Mouse (Mus musculus) telencephalon, adult 2 months (tissue): ENCODE data around the gene Ubac1.

Experiments
- DNase-seq: peaks from one replicate; pipeline ENCODE4 v3.0.0-alpha.2; 2011; ENCODE audit warnings: low read depth, low spot score

The Ubac1 gene

GRCm38 (mm10) chr2:26021561-26022257 is at the start of gene Ubac1:
Gene Ubac1 (minus strand): TSS chr2:26021747.
- peak; percentile 88 for DNase-seq

GRCm38 (mm10) chr2:26068592-26068991 is 47.0 kb upstream of the Ubac1 start:
- no peak for DNase-seq

- no peak for DNase-seq
Measured at GRCm38 (mm10) chr2:26068175-26068574, 46.6 kb upstream of the Ubac1 start.

GRCm38 (mm10) chr2:26066527-26066926 is 45.0 kb upstream of the Ubac1 start:
- peak; percentile 94 for DNase-seq

GRCm38 (mm10) chr2:26062742-26063427 is 41.3 kb upstream of the Ubac1 start:
- DNase-seq = no peak

- no peak for DNase-seq
Measured at GRCm38 (mm10) chr2:26062241-26062640, 40.7 kb upstream of the Ubac1 start.

- peak; percentile 65 for DNase-seq
Measured at GRCm38 (mm10) chr2:26061018-26061666, 39.6 kb upstream of the Ubac1 start.

- DNase-seq = no peak
Measured at GRCm38 (mm10) chr2:26057053-26057452, 35.5 kb upstream of the Ubac1 start.

- DNase-seq = no peak
Measured at GRCm38 (mm10) chr2:26056226-26056625, 34.7 kb upstream of the Ubac1 start.

- no peak for DNase-seq
Measured at GRCm38 (mm10) chr2:26055747-26056102, 34.2 kb upstream of the Ubac1 start.

- peak; percentile 23 for DNase-seq
Measured at GRCm38 (mm10) chr2:26055046-26055746, 33.6 kb upstream of the Ubac1 start.

- no peak for DNase-seq
Measured at GRCm38 (mm10) chr2:26052806-26053205, 31.3 kb upstream of the Ubac1 start.

GRCm38 (mm10) chr2:26048816-26049215 is 27.3 kb upstream of the Ubac1 start:
- no peak for DNase-seq

- no peak for DNase-seq
Measured at GRCm38 (mm10) chr2:26044216-26044615, 22.7 kb upstream of the Ubac1 start.

- DNase-seq = no peak
Measured at GRCm38 (mm10) chr2:26042603-26043002, 21.1 kb upstream of the Ubac1 start.

GRCm38 (mm10) chr2:26041163-26041810 is 19.7 kb upstream of the Ubac1 start:
- no peak for DNase-seq

GRCm38 (mm10) chr2:26039951-26040350 is 18.4 kb upstream of the Ubac1 start:
- DNase-seq = peak; percentile 48

- DNase-seq = no peak
Measured at GRCm38 (mm10) chr2:26037386-26037785, 15.8 kb upstream of the Ubac1 start.

- DNase-seq = no peak
Measured at GRCm38 (mm10) chr2:26034344-26035050, 12.9 kb upstream of the Ubac1 start.

- DNase-seq = no peak
Measured at GRCm38 (mm10) chr2:26030288-26030687, 8.7 kb upstream of the Ubac1 start.
